Mouse (Mus musculus) embryonic facial prominence, embryonic 12.5 days (tissue): ENCODE measurements around the gene Fam189a1. TPM values are rescaled to one million over a fixed set of nuclear protein-coding genes. Genes with fewer than 3 reads are reported as not detected.

Experiments
- ATAC-seq: fragments of 200-750 bp; cut with Nextera tagmentation; 2 replicates; pipeline ENCODE4 v1.8.0; 2017; ENCODE audit not compliant: insufficient number of reproducible peaks, insufficient read depth, low FRiP score, low TSS enrichment
- H3K27ac ChIP-seq: fragments of 300-500 bp; sonication (generic); 2 replicates; pipeline ENCODE4 v1.5.1; 2016; ENCODE audit warnings: mild to moderate bottlenecking
- H3K27me3 ChIP-seq: fragments of 300-500 bp; sonication (generic); 2 replicates; pipeline ENCODE4 v1.6.1; 2016; ENCODE audit warnings: mild to moderate bottlenecking, moderate library complexity
- H3K36me3 ChIP-seq: fragments of 300-500 bp; sonication (generic); 2 replicates; pipeline ENCODE4 v1.6.1; 2016; ENCODE audit warnings: mild to moderate bottlenecking
- H3K4me1 ChIP-seq: fragments of 300-500 bp; sonication (generic); 2 replicates; pipeline ENCODE4 v1.6.1; 2016
- H3K4me2 ChIP-seq: fragments of 300-500 bp; sonication (generic); replicated peaks from 2 replicates; pipeline ENCODE4 v1.6.1; 2016; ENCODE audit warnings: mild to moderate bottlenecking, moderate library complexity
- H3K4me3 ChIP-seq: fragments of 300-500 bp; sonication (generic); 2 replicates; pipeline ENCODE4 v1.5.1; 2016; ENCODE audit warnings: mild to moderate bottlenecking
- H3K9ac ChIP-seq: fragments of 300-500 bp; sonication (generic); 2 replicates; pipeline ENCODE4 v1.6.1; 2016; ENCODE audit warnings: mild to moderate bottlenecking, moderate library complexity
- H3K9me3 ChIP-seq: fragments of 300-500 bp; sonication (generic); 2 replicates; pipeline ENCODE4 v1.6.1; 2016; ENCODE audit warnings: mild to moderate bottlenecking, moderate library complexity
- WGBS: fragments of 180-500 bp; shearing (Covaris S2); methylation state at CpG from one replicate; pipeline ENCODE4 v1.1.7; 2016; 5-methylcytosine and 5-hydroxymethylcytosine counted together
- polyA plus RNA-seq: library from polyadenylated mRNA; unstranded; fragments of >200 nt; fragmentation: Nextera tagmentation; extraction: Ambion mirVana; gene quantifications from 2 replicates; pipeline ENCODE4 v1.2.1, GENCODE M21; 2016

Gene Fam189a1
- polyA plus RNA-seq, 1 experiment from 2014 or later, result 2.9 TPM

DNA sequence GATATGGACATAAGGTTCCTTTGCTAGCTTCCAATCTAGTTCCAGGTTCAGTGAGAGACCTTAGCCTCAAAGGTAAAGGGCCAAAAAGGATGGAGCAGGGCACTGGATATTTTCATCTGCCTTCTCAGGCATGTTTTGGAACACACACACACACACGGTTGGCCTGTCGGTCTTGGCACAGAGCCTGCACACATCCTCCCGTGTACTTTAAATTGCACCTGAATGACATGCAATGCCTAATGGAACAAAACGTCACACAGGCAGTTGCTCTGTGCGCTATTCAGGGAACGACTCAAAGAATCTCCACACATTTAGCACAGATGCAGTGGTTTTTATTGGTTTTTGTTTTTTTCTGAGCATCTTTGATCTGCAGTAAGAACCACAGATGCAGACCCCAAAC, 11.5 kb downstream of the Fam189a1 start:
- H3K27ac ChIP-seq, result no peak overlapping the region
- WGBS, result 60% methylated on average over 6 of the region's 6 CpGs
- H3K4me1 ChIP-seq, result no peaks in the 10 kb centered on the region
- ATAC-seq, result no peak
- no peaks in the 10 kb centered on the region for H3K27me3 ChIP-seq
- no peak overlapping the region for H3K4me3 ChIP-seq
- no peaks in the 10 kb centered on the region for H3K36me3 ChIP-seq
- H3K9ac ChIP-seq, result no peak overlapping the region
- H3K4me2 ChIP-seq, result no peak overlapping the region
- H3K9me3 ChIP-seq, result no peaks in the 10 kb centered on the region

DNA sequence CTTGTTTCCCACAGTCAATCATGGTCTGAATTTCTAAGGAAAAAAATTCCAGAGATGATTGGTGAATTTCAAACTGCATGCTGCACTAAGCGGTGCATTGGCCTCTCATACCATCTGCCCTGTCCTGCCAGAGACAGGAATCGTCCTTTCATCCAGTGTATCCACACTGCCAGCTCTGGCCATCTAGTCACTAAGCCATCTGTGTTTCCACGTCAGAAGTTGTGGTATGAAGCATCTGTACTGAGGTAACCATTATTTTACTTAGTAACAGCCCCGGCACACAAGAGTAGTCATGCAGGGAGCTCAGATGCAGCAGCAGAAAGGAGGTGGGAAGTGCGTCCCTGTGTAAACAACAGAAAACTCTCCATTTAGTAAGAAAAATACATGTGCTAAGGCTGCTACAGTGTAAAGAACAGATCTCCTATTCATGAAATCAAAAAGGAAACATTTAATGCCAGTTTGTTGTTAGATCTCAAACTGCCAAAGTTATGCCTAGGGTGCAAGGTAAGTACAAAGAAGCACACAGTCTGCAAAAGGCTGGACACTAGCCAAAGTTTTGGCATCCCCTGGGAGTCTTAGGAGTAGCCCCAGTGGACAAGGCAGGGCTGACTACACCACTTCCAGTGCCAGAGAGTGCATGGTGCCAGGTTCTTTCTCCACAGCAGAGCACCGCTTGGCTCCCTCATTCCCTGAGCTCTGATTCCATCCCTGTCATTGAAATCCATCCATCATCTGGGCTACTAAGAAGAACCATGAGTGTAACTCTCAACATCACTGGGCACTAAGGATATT, 14.3 kb downstream of the Fam189a1 start:
- Histone ChIP-seq H3K27ac (no peak overlapping the region), H3K4me3 (no peak overlapping the region), H3K4me1 (no peaks in the 10 kb centered on the region), H3K27me3 (no peaks in the 10 kb centered on the region), H3K36me3 (no peaks in the 10 kb centered on the region), H3K9me3 (no peaks in the 10 kb centered on the region), H3K9ac (no peak overlapping the region), H3K4me2 (no peak overlapping the region)
- WGBS, result 53% methylated on average over 6 of the region's 6 CpGs
- no peak for ATAC-seq

DNA sequence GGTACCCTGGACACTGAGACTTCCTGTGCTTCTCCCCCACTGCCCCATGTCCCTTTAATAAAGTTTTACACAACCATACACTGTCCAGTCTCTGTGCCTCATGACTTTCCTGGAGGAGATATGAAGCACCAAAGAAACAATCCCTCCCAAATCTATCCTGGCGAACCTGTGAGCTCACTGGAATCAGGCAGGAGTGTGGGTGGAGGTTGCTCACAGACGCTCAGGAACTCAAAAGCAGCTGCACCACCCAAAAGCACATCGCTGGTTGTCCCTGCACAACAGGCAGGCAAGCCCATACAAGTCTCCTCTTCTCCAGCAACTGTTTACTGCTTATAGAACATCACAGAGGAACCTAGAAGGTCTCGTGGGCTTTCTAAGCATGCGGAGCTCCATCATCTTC, 15.5 kb downstream of the Fam189a1 start:
- no peak for ATAC-seq

DNA sequence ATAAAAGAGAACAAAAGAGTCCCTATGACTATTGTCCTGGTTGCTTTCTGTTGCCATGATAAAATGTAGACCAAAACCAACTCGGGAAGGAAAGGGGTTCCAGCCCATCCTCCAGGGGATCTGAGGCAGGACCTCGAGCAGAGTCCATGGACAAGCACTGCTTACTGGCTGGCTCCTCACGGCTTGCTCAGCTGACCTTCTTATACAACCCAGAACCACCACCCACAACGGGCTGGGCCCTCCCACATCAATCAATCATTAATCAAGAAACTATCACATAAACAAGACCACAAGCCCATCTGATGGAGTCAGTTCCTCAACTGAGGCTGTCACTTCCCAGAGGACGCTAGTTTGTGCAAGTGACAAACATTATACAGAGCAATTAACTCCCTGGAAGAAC, 16.3 kb downstream of the Fam189a1 start:
- ATAC-seq, result no peak
- WGBS, result 80% methylated on average over 5 of the region's 5 CpGs
- no peaks in the 10 kb centered on the region for H3K27me3 ChIP-seq
- H3K27ac ChIP-seq, result no peak overlapping the region
- no peak overlapping the region for H3K4me2 ChIP-seq
- no peak overlapping the region for H3K4me3 ChIP-seq
- H3K9ac ChIP-seq, result no peak overlapping the region
- H3K4me1 ChIP-seq, result no peaks in the 10 kb centered on the region
- no peaks in the 10 kb centered on the region for H3K9me3 ChIP-seq
- no peaks in the 10 kb centered on the region for H3K36me3 ChIP-seq

More for the DNA sequence above, 15.5 kb downstream of the Fam189a1 start:
- H3K9ac ChIP-seq, result no peak overlapping the region
- no peak overlapping the region for H3K27ac ChIP-seq
- H3K36me3 ChIP-seq, result no peaks in the 10 kb centered on the region
- no peaks in the 10 kb centered on the region for H3K9me3 ChIP-seq
- H3K27me3 ChIP-seq, result no peaks in the 10 kb centered on the region
- H3K4me1 ChIP-seq, result no peaks in the 10 kb centered on the region
- H3K4me3 ChIP-seq, result no peak overlapping the region
- H3K4me2 ChIP-seq, result no peak overlapping the region
- 83% methylated on average over 5 of the region's 5 CpGs for WGBS

DNA sequence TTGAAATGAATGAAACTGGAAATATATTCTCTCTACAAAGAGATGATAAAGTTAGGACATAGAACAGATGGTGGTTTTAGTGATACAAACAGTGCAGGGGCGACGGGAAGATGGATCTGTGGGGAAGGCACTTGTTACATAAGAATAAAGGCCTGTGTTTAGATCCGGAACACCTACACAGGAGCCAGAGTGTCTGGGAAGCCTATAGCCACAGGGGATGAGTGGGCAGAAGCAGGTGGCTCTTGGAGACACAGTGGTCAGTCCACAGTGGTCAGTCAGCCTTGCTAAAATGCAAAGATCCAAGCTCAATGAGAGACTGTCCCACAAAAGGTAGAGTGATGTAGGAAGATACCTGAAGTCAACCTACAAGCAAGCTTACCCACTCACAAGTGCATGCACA, 32.6 kb downstream of the Fam189a1 start:
- H3K9me3 ChIP-seq, result no peaks in the 10 kb centered on the region
- no peak overlapping the region for H3K27ac ChIP-seq
- 81% methylated on average over 3 of the region's 3 CpGs for WGBS
- no peak overlapping the region for H3K4me2 ChIP-seq
- no peaks in the 10 kb centered on the region for H3K27me3 ChIP-seq
- no peak overlapping the region for H3K9ac ChIP-seq
- H3K36me3 ChIP-seq, result no peaks in the 10 kb centered on the region
- no peak for ATAC-seq
- no peaks in the 10 kb centered on the region for H3K4me1 ChIP-seq
- no peak overlapping the region for H3K4me3 ChIP-seq

DNA sequence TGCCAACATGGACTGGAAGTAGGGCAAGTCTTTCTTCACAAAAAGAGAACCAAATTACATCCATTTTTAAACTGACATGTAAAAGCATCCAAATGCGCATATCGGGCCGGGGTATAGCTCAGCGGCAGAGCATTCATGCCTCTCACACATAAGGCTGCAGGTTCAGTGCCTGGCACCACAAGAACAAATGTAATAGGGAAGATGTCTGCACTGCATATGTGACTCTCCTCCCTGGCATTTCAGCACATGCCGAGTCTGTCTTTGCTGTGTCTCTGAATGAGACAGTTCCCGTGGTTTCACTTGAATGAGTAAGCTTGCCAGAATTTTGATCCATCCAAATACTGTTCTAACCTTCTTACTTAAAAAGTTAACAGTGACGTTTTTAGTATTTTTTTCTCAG, 39.5 kb downstream of the Fam189a1 start:
- Histone ChIP-seq H3K9ac (no peak overlapping the region), H3K36me3 (no peaks in the 10 kb centered on the region), H3K4me2 (no peak overlapping the region), H3K4me1 (no peaks in the 10 kb centered on the region), H3K27ac (no peak overlapping the region), H3K4me3 (no peak overlapping the region), H3K27me3 (no peaks in the 10 kb centered on the region), H3K9me3 (no peaks in the 10 kb centered on the region)
- WGBS, result 90% methylated on average over 7 of the region's 7 CpGs
- no peak for ATAC-seq

DNA sequence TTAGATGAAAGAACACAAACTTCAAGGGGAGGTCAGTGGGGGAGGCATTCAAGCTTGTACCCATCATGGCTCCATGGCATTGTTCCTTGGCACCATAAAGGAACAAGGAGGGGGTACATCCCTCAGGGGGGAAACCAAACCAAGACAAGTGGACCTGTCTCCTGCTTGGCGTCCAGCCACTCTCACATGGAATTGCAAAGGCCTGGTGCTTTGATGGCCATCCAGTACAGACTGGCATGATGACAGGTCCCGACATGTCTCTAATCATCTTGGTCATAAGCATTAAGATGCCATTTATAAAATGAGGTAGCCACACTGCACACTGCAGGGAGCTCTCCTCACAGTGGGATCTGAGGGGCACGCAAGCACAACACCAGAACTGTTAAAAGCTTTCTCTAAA, 41.0 kb downstream of the Fam189a1 start:
- no peaks in the 10 kb centered on the region for H3K27me3 ChIP-seq

DNA sequence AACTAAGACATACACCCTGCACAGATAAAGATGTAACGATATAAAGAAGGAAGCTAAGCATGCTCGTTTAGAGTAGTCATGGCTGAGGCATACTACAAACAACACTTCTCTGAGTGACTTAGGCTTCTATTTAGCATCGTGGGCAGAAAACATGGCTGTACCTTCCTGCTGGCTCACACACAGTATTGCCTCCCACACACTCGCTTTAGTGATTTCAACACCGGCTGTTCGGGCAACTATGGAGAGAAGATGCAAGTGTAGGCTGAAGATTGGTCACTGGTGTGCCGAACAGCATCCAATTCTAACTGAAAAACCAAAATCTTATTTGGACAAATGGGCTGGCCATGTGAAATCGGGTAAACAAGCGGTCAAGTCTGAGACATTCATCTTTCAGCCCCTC, 44.7 kb downstream of the Fam189a1 start:
- Histone ChIP-seq H3K9ac (no peak overlapping the region), H3K4me1 (no peaks in the 10 kb centered on the region), H3K36me3 (no peaks in the 10 kb centered on the region), H3K4me3 (no peak overlapping the region), H3K9me3 (no peaks in the 10 kb centered on the region), H3K4me2 (no peak overlapping the region), H3K27ac (no peak overlapping the region), H3K27me3 (no peaks in the 10 kb centered on the region)
- WGBS, result 90% methylated on average over 9 of the region's 9 CpGs
- no peak for ATAC-seq

More for the DNA sequence above, 41.0 kb downstream of the Fam189a1 start:
- H3K9me3 ChIP-seq, result no peaks in the 10 kb centered on the region
- 76% methylated on average over 3 of the region's 3 CpGs for WGBS
- no peak overlapping the region for H3K4me2 ChIP-seq
- H3K4me1 ChIP-seq, result no peaks in the 10 kb centered on the region
- H3K4me3 ChIP-seq, result no peak overlapping the region
- no peak for ATAC-seq
- no peaks in the 10 kb centered on the region for H3K36me3 ChIP-seq
- H3K9ac ChIP-seq, result no peak overlapping the region
- H3K27ac ChIP-seq, result no peak overlapping the region

DNA sequence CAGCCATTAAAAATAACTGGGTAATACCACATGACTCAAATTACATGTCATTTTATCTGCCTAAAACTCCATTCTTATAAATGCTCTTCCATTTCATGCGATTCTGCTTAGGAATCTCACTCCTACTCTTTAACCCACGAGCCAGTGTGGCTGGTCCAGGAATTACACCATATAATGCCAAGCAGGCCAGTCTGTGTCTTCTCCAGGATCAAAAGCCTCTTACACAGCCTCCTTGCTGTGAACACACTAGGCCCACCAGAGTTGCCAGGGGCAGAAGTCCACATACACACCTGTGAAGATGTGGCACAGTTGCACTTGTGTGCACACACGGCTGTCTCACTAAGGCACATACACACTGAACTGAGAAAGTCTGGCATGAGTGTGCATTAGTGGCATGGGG, 50.8 kb downstream of the Fam189a1 start:
- Histone ChIP-seq H3K27me3 (no peaks in the 10 kb centered on the region), H3K36me3 (no peaks in the 10 kb centered on the region), H3K9me3 (no peaks in the 10 kb centered on the region), H3K4me1 (no peaks in the 10 kb centered on the region), H3K4me2 (no peak overlapping the region), H3K4me3 (no peak overlapping the region), H3K27ac (no peak overlapping the region), H3K9ac (no peak overlapping the region)
- ATAC-seq, result no peak
- 85% methylated on average over 3 of the region's 3 CpGs for WGBS

DNA sequence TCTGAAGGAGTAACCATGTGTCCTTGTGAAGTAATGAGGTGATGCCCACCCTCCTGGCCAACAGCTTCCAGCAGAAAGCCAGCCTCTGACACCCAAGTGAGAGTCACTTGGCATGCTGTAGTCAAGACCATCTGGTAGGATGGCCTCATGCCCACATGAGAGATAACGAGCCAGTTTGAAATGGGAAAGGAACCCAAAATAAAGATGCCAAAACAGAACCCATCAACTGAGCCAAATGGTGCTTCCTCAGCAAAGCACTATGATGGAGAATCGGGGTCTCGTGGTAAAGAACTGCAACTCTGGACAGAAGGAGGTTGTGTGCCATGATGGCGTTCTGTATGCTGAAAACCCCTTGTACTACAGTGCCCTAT, 51.3 kb downstream of the Fam189a1 start:
- H3K36me3 ChIP-seq, result no peaks in the 10 kb centered on the region
- WGBS, result 92% methylated on average over 4 of the region's 4 CpGs
- H3K9ac ChIP-seq, result no peak overlapping the region
- H3K4me2 ChIP-seq, result no peak overlapping the region
- H3K27ac ChIP-seq, result no peak overlapping the region
- H3K4me3 ChIP-seq, result no peak overlapping the region
- H3K4me1 ChIP-seq, result no peaks in the 10 kb centered on the region
- no peaks in the 10 kb centered on the region for H3K9me3 ChIP-seq
- ATAC-seq, result no peak
- no peaks in the 10 kb centered on the region for H3K27me3 ChIP-seq

DNA sequence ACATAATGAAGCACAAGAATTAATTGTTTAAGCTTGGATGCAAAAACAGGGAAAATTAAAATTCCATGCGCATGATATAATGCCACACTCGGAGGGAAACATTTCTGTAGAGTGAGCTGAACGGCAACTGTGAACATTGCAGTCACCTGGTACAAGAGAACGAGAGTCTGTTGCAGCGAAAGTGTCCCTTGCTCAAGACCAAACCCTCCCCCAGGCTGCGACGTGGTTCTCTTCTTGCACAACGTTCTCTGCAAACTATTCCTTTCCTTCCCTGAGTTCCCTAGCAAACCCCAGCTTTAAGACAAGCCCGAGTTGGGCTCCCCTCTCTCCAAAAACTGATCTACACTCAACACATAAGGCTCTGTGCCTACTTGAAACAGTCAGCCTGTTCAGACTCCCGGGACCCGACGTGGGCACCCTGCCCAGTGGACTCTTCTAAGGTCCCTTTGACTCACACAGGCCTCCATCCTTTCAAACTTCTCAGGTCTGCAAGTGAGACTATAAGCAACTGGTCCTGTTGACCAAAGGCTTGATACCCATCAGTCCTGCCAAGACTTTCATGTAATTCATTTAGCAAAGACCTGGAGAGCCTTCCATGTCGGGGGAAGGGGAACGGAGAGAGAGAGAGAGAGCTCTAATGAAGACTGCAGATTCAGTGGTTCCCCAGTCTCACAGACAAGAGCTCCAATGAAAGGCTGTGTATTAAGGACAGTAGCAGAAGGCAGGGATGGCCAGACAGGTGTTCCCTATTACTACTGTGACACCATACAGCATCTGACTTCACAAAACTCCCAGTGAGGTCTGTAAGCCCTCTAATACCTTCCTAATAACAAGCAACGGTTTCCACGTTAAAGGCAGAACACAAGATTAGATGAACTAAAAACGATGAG, 51.9 kb downstream of the Fam189a1 start:
- no peak overlapping the region for H3K27ac ChIP-seq
- no peak overlapping the region for H3K4me3 ChIP-seq
- H3K27me3 ChIP-seq, result no peaks in the 10 kb centered on the region
- no peaks in the 10 kb centered on the region for H3K9me3 ChIP-seq
- H3K4me2 ChIP-seq, result no peak overlapping the region
- 86% methylated on average over 17 of the region's 17 CpGs for WGBS
- no peaks in the 10 kb centered on the region for H3K4me1 ChIP-seq
- ATAC-seq, result no peak
- no peak overlapping the region for H3K9ac ChIP-seq
- H3K36me3 ChIP-seq, result no peaks in the 10 kb centered on the region

DNA sequence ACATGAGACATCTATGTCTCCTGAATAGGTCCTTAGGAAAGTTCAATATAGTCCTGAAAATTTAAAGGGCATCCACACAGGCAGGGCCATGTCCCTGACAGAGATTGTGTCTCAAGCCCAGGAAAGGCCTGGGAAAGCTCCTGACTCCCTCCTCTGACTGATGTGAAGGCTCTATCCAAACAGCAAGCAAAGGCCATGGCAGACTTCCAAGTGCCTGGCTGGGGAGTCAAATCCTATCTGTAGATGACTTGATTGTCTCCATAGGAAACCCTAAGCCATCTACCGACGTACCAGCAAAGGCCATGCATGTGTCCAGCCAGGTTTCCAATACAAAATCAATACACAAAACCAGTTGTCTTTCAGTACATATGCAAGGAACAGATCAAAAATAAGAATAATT, 54.7 kb downstream of the Fam189a1 start:
- ATAC-seq, result no peak
- H3K27ac ChIP-seq, result no peak overlapping the region
- H3K27me3 ChIP-seq, result no peaks in the 10 kb centered on the region
- no peaks in the 10 kb centered on the region for H3K36me3 ChIP-seq
- no peaks in the 10 kb centered on the region for H3K4me1 ChIP-seq
- no peak overlapping the region for H3K4me2 ChIP-seq
- 97% methylated on average over 2 of the region's 2 CpGs for WGBS
- H3K9ac ChIP-seq, result no peak overlapping the region
- no peaks in the 10 kb centered on the region for H3K9me3 ChIP-seq
- no peak overlapping the region for H3K4me3 ChIP-seq
